Mouse (Mus musculus): ENCODE measurements at regions not wholly inside any gene's neighbourhood (a gene's known extent, or its start where the extent isn't known, plus 50 kb on each side); places are given as distances from the start of the nearest gene placed in this dataset.

DNA sequence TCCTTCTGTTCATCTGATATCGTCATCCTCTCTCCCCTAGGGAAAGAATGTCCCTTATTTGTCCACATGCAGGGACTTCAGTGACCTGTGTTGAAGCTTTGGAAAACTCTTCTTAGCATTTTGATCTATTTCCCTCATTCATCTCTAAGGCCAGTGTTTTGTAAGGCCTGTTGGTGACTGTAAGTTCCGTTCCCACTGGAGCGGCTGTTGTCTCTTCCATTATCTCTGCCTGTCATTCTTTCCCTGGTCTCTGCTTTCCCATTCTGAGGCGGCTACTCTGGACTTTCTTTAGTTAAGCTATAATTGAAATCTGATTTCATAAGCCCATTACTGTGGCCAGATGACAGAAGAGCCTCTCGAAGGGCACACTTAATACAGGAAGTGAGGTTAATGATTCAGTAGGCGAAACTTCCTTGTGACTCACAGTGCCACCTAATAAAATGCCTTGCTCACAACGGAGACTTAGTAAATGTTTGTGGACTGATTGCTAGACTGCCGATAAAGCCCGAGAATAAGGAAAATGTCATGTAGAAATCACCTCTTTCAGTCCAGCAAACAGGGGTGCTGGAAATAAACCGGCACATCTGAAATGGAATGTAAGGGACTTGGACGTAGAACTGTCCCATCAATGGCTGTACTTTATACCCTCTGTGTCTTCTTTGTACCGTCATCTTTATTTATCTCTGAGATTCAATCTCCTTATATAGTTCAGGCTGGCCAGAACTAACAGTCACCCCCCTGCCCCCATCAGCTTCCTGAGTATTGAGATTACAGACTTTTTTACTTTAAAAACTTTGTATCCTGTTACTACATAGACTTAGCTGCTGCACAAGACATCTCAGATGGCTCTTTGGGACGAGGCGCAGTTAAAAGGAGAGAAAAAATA is 250.1 kb downstream of the Klf5 start:
- TF ChIP-seq EP300 (IDR thresholded peaks at IDR 0.05) (peak; percentile 83), CTCF (IDR thresholded peaks at IDR 0.05) (no peak)

Data from lung, postnatal 0 days (tissue).